Mouse (Mus musculus) testis, adult 2 months (tissue): ENCODE measurements around the gene Ddb1.

Experiments used
- CTCF ChIP-seq: fragments of 200-500 bp; IDR thresholded peaks from 2 replicates; pipeline ENCODE4 v1.5.1; 2012; ENCODE audit warnings: low read depth, mild to moderate bottlenecking, inconsistent platforms, low read length, moderate library complexity; ENCODE audit not compliant: control insufficient read depth, insufficient read depth, insufficient replicate concordance
- POLR2A ChIP-seq: fragments of 200-500 bp; IDR thresholded peaks from 2 replicates; pipeline ENCODE4 v1.6.1; 2012; ENCODE audit warnings: low read depth, mild to moderate bottlenecking, inconsistent platforms, low read length, moderate library complexity; ENCODE audit not compliant: control insufficient read depth

- no peak for TF ChIP-seq CTCF
- TF ChIP-seq POLR2A, result no peak
Measured at GRCm38 (mm10) chr19:10581984-10582383, 23.1 kb upstream of the Ddb1 start.
